Mouse (Mus musculus) heart, postnatal 0 days (tissue): ENCODE results near the gene Nrxn2. TPM values are rescaled to one million over a fixed set of nuclear protein-coding genes. Genes with fewer than 3 reads are reported as not detected.

Experiments
- ATAC-seq: fragments of 200-750 bp; cut with Nextera tagmentation; 2 replicates; pipeline ENCODE4 v1.8.0; 2017; ENCODE audit warnings: low read depth, moderate number of reproducible peaks, moderate library complexity; ENCODE audit not compliant: insufficient read depth
- DNase-seq: peaks from one replicate; pipeline ENCODE4 v3.0.0-alpha.2; 2016; ENCODE audit warnings: low spot score
- H3K27ac ChIP-seq: fragments of 300-500 bp; sonication (generic); 2 replicates; pipeline ENCODE4 v1.5.1; 2014; ENCODE audit warnings: low read depth, mild to moderate bottlenecking
- H3K27me3 ChIP-seq: fragments of 300-500 bp; sonication (generic); 2 replicates; pipeline ENCODE4 v1.6.1; 2014; ENCODE audit warnings: low read length, mixed read lengths; ENCODE audit not compliant: control insufficient read depth, insufficient read depth
- H3K36me3 ChIP-seq: fragments of 300-500 bp; sonication (generic); replicated peaks from 2 replicates; pipeline ENCODE4 v1.6.1; 2014; ENCODE audit warnings: low read length, mixed read lengths; ENCODE audit not compliant: control insufficient read depth, insufficient read depth
- H3K4me1 ChIP-seq: fragments of 300-500 bp; sonication (generic); 2 replicates; pipeline ENCODE4 v1.6.1; 2014; ENCODE audit warnings: antibody characterized with exemption; ENCODE audit not compliant: control insufficient read depth, insufficient read depth
- H3K4me2 ChIP-seq: fragments of 300-500 bp; sonication (generic); 2 replicates; pipeline ENCODE4 v1.6.1; 2014; ENCODE audit warnings: low read depth, mild to moderate bottlenecking, low read length, moderate library complexity
- H3K4me3 ChIP-seq: fragments of 300-500 bp; sonication (generic); 2 replicates; pipeline ENCODE4 v1.5.1; 2014; ENCODE audit warnings: low read depth, low read length
- H3K9ac ChIP-seq: fragments of 300-500 bp; sonication (generic); replicated peaks from 2 replicates; pipeline ENCODE4 v1.6.1; 2014; ENCODE audit warnings: low read depth, low read length, mixed read lengths
- H3K9me3 ChIP-seq: fragments of 300-500 bp; sonication (generic); replicated peaks from 2 replicates; pipeline ENCODE4 v1.6.1; 2016; ENCODE audit warnings: low read length; ENCODE audit not compliant: control insufficient read depth
- CTCF ChIP-seq: IDR thresholded peaks from 2 replicates; pipeline ENCODE4 v1.5.1; 2016; ENCODE audit warnings: antibody characterized with exemption, control low read depth, low read depth
- EP300 ChIP-seq: IDR thresholded peaks from 2 replicates; pipeline ENCODE4 v1.6.1; 2016; ENCODE audit warnings: antibody characterized with exemption, low read depth
- WGBS: fragments of 180-500 bp; shearing (Covaris S2); extraction: QIAGEN DNeasy Blood & Tissue Kit; methylation state at CpG from one replicate; pipeline ENCODE4 v1.1.7; 2014; 5-methylcytosine and 5-hydroxymethylcytosine counted together
- polyA plus RNA-seq: library from polyadenylated mRNA; unstranded; fragments of >200 nt; fragmentation: Nextera tagmentation; extraction: Ambion mirVana; gene quantifications from 2 replicates; pipeline ENCODE4 v1.2.1, GENCODE M21; 2015
- total RNA-seq: library from RNA; depleted of rRNA; stranded (reverse); fragments of >200 nt; gene quantifications from 2 replicates; pipeline ENCODE4 v1.2.3, GENCODE M21; 2014; ENCODE audit warnings: low replicate concordance

Gene Nrxn2
- total and polyA plus RNA-seq, 2 experiments from 2014 or later: 0.68 TPM; not detected in 1

DNA sequence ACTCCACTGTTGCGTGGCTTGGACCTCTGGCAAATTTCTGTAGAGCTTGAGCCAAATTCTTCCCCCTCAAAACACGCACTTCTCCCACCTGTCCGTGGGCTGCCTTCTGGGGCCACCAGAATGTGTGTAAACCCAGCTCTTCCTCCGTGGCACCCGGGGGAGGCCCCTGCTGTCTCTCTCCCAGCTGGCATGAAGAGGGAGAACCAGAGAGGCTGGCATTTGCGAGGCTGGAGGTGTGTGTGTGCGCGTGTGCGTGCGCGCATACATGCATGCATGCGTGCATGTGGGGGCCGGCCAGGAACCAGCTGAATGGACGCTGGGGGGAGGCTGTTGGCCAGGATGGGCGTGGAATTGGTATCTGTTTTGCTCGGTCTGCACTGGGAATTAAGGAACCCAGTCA, 4.7 kb downstream of the Nrxn2 start:
- Histone ChIP-seq H3K27ac (no peak overlapping the region), H3K9me3 (no peaks in the 10 kb centered on the region), H3K27me3 (peaks cover 95% of the 10 kb centered on the region), H3K4me1 (peaks cover 4% of the 10 kb centered on the region; the same call in 1 of the 2 replicates), H3K4me2 (no peak overlapping the region), H3K9ac (no peak overlapping the region), H3K36me3 (no peaks in the 10 kb centered on the region), H3K4me3 (no peak overlapping the region)
- WGBS: 76% methylated on average over 16 of the region's 16 CpGs
- TF ChIP-seq EP300 (no peak), CTCF (no peak)
- DNase-seq (no peak), ATAC-seq (no peak)

DNA sequence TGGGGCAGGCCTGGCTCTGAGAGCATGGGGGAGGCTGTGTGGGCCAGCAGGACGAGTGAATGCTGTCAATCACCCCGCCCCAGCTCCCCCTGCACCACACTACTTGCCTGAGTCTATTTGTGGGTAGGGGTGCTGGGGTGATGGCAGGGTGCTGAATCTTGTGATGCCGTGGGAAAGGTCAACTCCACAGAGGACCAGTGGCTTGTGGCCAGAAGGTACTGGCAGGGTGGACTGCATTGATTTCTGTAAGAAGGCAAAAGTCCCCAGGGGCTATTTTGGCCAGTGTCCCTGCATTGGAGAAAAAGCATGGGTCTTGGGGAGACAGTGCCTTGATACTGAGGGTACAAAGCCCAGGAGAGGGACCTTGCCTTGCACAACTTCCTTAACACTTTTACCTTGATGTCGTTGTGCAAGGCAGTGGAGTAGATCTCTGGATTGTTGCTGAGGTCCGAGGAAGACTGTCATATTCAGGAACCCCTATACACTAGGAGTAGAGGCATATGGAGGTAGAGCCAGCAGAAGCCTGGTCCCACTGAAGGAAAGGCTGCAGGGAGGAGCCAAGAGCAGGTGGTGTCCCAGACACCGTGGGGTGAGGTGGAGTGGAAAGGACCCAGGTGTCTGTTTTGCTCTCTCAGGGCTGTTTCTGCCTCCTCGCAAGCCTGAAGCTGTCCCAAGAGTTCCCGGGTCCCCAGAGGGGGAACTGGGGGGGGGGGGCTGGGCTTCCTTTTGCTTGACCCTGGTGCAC, 5.8 kb downstream of the Nrxn2 start:
- H3K4me1 ChIP-seq: peaks cover 7% of the 10 kb centered on the region; the same call in 1 of the 2 replicates
- H3K4me2 ChIP-seq: no peak overlapping the region
- no peaks in the 10 kb centered on the region for H3K9me3 ChIP-seq
- no peak overlapping the region for H3K4me3 ChIP-seq
- DNase-seq (no peak), ATAC-seq (no peak)
- no peak for TF ChIP-seq EP300
- no peak for TF ChIP-seq CTCF
- no peak overlapping the region for H3K9ac ChIP-seq
- H3K27me3 ChIP-seq: peaks cover 95% of the 10 kb centered on the region
- no peak overlapping the region for H3K27ac ChIP-seq
- 53% methylated on average over 8 of the region's 8 CpGs for WGBS
- no peaks in the 10 kb centered on the region for H3K36me3 ChIP-seq

DNA sequence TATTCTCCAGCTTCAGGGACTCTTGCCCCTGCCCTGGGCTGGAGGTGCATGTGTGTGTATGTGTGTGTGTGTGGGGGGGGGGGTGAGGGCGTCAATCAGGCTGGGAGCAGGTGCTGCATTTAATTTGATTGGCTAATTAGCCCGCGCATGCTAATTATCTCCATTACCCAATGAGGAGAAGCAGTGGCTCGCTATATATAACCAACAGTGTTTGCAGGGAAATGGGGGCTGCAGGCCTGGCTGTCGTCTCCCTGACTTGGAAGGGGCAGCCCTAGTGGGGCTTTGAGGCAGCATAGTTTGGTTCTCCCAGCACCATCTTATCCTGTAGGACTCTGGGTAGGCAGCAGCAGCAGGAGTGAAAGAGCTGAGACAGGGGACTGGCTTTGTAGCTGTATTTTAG, 7.1 kb downstream of the Nrxn2 start:
- H3K4me2 ChIP-seq: no peak overlapping the region
- no peaks in the 10 kb centered on the region for H3K36me3 ChIP-seq
- H3K27me3 ChIP-seq: peaks cover 95% of the 10 kb centered on the region
- peaks cover 7% of the 10 kb centered on the region; the same call in 1 of the 2 replicates for H3K4me1 ChIP-seq
- no peak overlapping the region for H3K27ac ChIP-seq
- TF ChIP-seq CTCF (no peak), EP300 (no peak)
- H3K9ac ChIP-seq: no peak overlapping the region
- ATAC-seq (no peak), DNase-seq (no peak)
- WGBS: 44% methylated on average over 5 of the region's 5 CpGs
- no peaks in the 10 kb centered on the region for H3K9me3 ChIP-seq
- H3K4me3 ChIP-seq: no peak overlapping the region

DNA sequence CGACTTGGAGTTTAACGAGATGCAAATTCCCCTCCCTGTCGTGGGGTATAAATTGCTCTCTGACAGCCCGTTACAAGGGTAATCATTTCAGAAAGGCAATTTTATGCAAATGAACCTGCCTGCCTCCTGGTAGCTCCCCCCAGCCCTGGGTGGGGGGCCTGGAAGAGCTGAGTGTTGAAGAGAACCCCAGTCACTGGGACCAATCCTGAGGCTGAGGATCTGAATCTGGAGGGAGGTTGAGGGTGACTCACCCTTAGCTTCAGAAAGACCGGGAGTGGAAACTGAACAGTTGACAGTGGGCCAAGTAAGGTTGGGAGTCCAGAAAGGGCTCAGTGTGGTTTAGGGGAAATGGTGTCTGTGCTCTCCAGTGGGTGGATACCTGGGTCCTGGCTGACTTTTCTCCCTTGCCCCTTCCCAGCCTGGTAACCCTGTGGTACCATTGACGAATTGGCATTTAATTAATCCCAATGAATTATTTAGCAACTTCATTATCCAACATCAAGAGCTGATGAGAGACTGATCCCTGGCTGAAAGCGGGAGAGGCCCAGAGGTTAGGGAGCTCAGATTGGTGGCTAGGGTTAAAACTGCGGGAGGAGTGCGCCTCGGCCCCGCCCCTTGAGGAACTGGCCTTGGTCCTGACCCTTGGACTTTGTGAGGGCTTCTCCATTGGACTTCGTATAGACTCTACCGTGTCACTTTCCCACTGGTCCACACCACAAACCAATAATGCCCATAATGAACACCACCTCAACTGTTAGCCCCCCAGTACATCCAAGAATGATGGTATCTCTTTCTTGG, 8.4 kb downstream of the Nrxn2 start:
- no peaks in the 10 kb centered on the region for H3K9me3 ChIP-seq
- DNase-seq: peak; percentile 20
- H3K4me3 ChIP-seq: no peak overlapping the region
- TF ChIP-seq CTCF: no peak
- TF ChIP-seq EP300: no peak
- peaks cover 7% of the 10 kb centered on the region; the same call in 1 of the 2 replicates for H3K4me1 ChIP-seq
- H3K27ac ChIP-seq: no peak overlapping the region
- no peak overlapping the region for H3K9ac ChIP-seq
- peak; percentile 56; the same call in 1 of the 2 replicates for ATAC-seq
- H3K4me2 ChIP-seq: no peak overlapping the region
- peaks cover 94% of the 10 kb centered on the region for H3K27me3 ChIP-seq
- H3K36me3 ChIP-seq: no peaks in the 10 kb centered on the region
- WGBS: 21% methylated on average over 13 of the region's 13 CpGs

DNA sequence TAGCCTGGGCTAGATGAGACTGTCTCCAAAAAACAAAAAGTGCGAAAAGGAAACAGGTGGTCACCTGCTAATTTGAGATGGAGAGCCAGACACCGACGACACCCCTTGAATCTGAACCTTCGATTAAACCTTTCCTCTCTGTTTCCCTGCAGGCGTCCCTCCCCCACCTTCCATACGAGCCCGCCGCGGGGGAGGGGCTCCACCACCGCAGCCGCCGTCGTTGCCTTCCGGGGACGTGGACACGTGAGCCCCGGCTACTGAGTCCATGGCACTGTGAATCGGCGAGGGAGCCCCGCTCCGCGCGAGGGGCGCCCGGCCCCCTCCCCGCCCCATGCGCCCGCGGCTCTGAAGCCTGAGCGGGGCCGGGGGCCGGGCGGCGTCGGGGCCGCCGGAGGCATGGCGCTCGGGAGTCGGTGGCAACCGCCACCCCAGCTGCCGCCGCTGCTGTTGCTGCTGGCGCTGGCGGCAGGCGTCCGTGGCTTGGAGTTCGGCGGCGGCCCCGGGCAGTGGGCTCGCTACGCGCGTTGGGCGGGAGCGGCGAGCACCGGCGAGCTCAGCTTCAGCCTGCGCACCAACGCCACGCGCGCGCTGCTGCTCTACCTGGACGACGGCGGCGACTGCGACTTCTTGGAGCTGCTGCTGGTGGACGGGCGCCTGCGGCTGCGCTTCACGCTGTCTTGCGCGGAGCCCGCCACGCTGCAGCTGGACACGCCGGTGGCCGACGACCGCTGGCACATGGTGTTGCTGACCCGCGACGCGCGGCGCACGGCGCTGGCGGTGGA, 9.3 kb downstream of the Nrxn2 start:
- no peak for DNase-seq
- Histone ChIP-seq H3K27ac (no peak overlapping the region), H3K9me3 (no peaks in the 10 kb centered on the region), H3K36me3 (no peaks in the 10 kb centered on the region), H3K4me3 (peak overlapping the region; percentile 31), H3K9ac (no peak overlapping the region), H3K27me3 (peaks cover 96% of the 10 kb centered on the region), H3K4me1 (peaks cover 7% of the 10 kb centered on the region; the same call in 1 of the 2 replicates), H3K4me2 (peak overlapping the region; percentile 44)
- TF ChIP-seq EP300 (no peak), CTCF (no peak)
- no peak for ATAC-seq
- under 1% methylated on average over 80 of the region's 94 CpGs for WGBS
